Mouse (Mus musculus) spleen, embryonic (tissue): ENCODE measurements around the gene Fstl5.
"Not testable (repeated sequence)": the region's sequence is repeated elsewhere in the genome, so short reads cannot be mapped to it uniquely, and the experiment has no call there.

Experiments used
- CTCF ChIA-PET: fragments of 350-600 bp; sonication (Branson Sonifier 250); formaldehyde crosslinking; loops from one replicate; lab custom pipeline; 2022; lab: Charles Lee

The Fstl5 gene

GRCm38 (mm10) chr3:76074060-76074707, at the start of gene Fstl5:
Gene Fstl5 (plus strand): TSS chr3:76074270.
- CTCF ChIA-PET = no interaction called here

DNA sequence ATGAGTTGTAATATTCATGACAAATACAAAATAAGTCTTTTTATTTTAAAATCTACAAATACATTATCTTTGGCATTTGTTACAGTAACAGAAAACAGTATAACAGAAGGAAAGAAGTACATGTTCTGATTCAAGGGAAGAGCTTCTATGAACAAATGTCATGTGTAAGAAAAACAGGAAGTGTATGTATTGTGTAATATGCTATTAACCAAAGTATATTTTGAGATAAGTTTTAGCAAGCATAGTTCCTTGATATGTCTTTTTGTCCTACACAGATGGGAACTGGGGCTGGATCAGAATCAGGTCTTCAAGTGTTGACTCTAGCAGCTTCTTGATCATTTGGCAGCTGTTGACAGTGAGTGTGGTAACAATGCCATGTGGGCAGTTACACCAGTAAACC, 48.5 kb upstream of the Fstl5 start:
- CTCF ChIA-PET = no interaction called here

GRCm38 (mm10) chr3:76051124-76051523, 22.9 kb upstream of the Fstl5 start:
- CTCF ChIA-PET = no interaction called here

- CTCF ChIA-PET = no interaction called here
These were observed 12.1 kb upstream of the Fstl5 start for GRCm38 (mm10) chr3:76061996-76062395.

- CTCF ChIA-PET = no interaction called here
These were observed 6.2 kb upstream of the Fstl5 start for GRCm38 (mm10) chr3:76067920-76068319.

DNA sequence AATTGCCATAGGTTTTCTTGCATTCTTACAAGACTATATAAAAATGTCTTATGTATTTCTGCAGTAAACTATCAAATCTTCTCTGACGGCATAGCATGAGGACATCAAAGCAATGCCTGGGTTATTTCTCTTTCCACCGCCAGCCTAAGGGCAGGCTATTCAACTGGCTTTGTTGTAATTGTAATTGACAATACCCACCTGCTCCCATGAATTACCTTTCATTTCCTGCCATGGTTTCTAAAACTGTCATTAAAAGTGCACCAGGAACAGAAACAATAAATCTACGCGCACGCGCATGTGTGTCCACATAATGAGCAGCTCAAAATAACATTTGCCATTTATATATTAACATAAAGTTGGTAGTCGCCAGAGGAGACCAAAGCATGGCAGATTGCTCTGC, 1.2 kb upstream of the Fstl5 start:
- CTCF ChIA-PET = no interaction called here

GRCm38 (mm10) chr3:76140445-76140844, 66.4 kb downstream of the Fstl5 start:
- CTCF ChIA-PET = no interaction called here

GRCm38 (mm10) chr3:76147846-76148245, 73.8 kb downstream of the Fstl5 start:
- CTCF ChIA-PET = no interaction called here

DNA sequence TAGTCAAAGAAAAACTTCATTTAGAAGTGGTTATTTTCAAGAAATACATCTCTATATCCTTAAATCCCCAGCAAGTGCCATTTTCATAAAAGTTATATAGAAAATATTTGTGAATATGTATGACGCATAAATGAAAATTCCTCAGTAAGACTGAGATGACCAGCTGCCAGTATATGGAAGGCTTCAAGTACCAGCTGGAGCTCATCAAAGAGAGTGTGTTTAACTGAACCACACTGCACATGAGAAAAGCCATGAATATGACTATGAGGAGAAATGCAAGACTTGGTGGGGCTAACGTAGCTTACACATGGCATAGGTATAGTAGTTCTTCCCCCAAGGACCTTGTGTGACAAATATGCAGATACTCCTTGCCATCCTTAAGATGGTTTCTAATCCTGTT, 164.8 kb downstream of the Fstl5 start:
- CTCF ChIA-PET = no interaction called here

DNA sequence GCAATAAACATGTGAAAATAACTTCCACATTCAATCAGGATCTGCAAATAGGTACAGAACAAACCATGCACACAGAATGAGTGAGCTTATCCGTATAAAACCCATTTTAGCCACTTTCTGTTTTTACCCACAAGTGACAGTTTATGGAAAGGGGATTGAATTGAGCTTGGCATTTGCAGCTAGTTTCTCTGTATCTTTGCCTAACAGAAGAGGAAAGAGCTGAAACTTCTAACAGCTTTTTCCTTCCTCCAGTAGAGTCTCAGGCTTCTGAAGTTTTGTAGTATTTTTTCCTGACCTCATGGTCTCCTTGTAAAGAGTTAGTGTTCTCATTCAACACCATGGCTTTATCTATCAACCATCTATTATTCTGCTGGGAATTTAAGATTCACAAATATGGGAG, 177.3 kb downstream of the Fstl5 start:
- CTCF ChIA-PET = no interaction called here

GRCm38 (mm10) chr3:76292993-76293392, 218.9 kb downstream of the Fstl5 start:
- CTCF ChIA-PET = no interaction called here

- CTCF ChIA-PET = no interaction called here
These were observed 220.3 kb downstream of the Fstl5 start for GRCm38 (mm10) chr3:76294394-76294793.

DNA sequence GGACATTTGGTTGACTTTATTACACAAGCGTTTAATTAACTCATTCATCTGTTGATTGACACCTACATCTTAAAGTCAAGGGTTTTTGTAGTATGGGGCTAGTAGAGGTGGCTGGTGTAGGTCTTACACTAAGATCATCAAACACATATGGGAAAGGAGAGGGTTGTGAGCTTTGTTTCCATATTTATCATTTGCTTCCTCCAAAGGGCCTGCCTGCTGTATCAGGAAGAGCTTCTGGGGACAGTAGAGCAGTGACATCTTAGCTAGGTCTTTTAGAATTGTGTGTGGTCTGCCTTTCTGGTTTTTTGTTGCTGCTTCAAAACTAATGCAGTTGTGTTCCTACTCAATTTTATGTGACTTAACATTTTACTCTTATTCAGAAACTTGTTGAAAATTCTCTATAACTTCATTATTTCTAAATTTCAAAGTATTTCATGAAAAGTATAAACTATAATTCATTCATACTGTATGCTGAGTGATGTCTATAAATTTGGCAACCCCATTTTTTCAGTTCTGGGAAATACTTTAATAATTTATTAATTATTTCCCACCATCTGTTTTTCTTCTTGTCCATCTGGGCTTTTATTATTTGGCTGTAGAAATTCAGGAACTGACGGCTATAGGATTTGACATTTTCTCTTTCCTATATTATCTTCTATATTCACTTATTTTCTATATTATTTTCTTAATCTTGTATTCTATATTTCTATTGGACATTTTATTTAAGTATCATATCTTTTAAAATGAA, 227.1 kb downstream of the Fstl5 start:
- CTCF ChIA-PET = no interaction called here

GRCm38 (mm10) chr3:76316991-76317390, 242.9 kb downstream of the Fstl5 start:
- CTCF ChIA-PET = no interaction called here

- CTCF ChIA-PET = no interaction called here
These were observed 245.5 kb downstream of the Fstl5 start for GRCm38 (mm10) chr3:76319531-76319930.

DNA sequence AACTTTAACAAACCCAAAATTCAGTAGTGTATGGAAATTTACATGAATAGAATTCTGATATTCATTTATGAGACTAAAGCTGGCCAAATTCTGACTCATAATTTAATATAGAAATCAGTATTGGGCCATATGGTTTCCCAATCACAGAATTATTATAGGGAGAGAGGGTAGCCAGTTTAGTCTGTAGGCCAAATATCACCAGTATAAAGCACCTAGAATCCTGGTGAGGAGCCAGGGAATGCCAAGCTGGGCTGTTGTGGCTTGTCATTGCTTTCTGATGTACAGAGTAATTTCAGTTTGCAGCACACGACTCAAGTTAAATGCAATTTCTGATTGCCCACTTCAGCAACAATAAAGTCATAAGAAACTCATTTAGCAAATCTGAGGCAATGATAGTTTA, 248.4 kb downstream of the Fstl5 start:
- CTCF ChIA-PET = no interaction called here

DNA sequence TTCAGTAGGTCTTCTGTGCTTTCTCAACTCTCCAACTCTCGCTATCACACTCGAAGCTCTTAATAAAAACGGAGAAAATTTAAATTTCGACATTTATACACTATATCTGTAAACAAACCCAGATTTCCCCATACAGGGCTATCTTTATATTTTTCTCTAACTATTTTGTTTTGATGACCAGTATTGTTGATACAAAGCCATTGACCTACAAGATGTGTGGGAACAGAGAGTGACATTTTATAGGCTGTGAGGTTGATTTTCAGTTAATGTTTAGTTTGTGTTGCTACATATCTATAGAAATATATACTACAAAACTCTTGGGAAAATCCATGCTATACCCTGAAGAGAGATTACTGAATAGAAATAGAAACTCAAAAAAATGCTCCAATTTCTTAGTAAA, 262.9 kb downstream of the Fstl5 start:
- CTCF ChIA-PET = no interaction called here

DNA sequence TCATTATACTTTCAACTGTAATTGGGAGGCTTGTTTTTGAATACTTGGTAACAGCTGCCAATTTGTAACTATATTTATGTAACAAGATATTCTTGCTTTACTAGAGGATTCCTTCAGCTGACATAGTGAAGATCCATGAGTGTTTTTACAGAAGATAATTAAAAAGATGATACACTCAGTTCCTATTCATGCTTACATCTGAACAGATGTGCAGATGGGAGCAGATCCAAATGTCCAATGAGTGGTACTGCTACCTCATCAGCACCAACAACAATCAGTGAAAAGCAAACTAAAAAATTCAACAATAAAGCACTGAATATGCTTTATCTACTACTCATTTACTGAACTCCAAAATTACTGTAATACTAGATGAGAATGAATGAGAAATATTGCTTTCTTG, 292.9 kb downstream of the Fstl5 start:
- CTCF ChIA-PET = no interaction called here

DNA sequence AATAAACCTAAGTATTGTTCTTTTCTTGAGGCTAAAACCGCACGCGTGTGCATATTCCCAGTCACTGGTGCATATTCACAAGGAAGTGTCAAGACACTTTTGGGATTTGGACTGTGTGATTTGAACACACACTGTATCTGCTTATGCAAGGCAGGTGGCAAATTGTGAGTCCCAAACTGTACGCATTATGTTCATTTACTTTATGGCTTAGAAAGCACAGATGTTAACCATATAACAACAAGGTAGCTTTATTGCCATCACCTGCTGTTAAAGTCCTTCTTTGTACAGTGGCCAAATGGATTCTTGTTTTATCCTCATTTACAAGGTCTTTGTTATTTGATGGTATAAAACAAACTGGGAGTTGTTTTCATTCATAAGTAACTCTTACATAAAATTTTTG, 295.8 kb downstream of the Fstl5 start:
- CTCF ChIA-PET = no interaction called here

DNA sequence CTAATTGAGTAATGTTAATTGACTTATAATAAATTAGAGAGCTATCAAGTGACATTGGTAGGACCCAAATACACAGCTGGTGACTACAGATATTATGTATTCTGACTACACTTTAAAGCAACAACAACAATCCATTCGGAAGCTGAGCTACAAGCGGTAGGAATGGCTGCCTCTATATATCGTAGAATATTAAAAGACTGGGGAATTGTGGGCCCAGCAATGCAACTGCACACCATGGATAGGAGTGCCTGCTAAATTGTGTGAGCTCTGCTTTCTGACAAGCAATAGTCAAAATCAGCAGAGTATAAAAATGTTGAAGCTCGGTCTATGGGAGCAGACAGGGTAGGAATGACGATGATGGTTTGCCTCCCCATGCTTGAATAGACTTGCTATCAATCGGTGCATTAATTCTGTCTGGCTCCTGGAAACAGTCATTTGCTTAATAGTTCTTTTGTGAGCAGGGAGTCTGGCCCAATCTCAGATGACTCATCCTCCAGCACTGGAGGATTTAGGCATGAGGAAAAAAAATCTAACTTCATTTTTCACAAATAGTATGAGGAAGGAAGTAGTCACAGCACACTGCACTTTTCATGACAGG, 354.8 kb downstream of the Fstl5 start:
- CTCF ChIA-PET = no interaction called here

- CTCF ChIA-PET = no interaction called here
These were observed 393.3 kb downstream of the Fstl5 start for GRCm38 (mm10) chr3:76467229-76467874.

DNA sequence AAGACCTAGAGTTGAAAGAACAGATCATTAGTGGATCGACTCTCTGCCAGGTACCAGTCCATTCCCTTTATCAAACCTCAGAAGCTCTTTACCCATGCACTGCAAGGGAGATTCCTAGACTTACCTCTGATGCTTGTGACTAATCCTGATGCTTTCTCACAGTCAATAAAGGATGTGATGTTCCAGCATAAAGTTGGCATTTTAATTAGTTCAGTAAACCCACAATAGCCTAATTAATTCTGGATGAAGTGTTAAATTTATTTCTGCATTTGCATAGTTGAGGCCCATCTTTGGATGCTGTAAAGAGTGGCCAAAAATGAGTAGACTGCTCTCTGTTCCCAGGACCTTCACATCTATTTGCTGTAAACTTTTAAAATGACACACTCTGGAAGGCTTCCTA, 394.1 kb downstream of the Fstl5 start:
- CTCF ChIA-PET = no interaction called here

DNA sequence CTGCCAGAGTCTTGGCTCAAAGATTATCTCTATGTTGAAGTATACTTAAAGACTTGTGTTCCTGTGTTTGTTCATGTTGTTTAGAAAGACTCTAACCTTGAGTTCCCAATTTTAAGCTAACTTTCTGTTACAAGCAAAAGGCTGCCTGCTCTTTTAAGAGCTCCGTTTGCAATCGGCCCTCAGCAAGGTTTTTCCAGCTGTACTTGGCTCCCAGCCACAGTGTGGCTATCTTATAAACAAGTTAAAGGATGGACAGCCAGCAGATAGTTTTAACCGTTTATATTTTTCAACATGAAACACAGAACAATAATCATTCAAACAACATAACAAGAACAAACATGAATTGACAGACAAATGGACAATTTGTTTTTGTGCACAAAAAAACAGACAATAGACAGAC, 433.8 kb downstream of the Fstl5 start:
- CTCF ChIA-PET = not testable (repeated sequence)
